Mouse (Mus musculus): ENCODE data around the gene Gm5737.

DNA sequence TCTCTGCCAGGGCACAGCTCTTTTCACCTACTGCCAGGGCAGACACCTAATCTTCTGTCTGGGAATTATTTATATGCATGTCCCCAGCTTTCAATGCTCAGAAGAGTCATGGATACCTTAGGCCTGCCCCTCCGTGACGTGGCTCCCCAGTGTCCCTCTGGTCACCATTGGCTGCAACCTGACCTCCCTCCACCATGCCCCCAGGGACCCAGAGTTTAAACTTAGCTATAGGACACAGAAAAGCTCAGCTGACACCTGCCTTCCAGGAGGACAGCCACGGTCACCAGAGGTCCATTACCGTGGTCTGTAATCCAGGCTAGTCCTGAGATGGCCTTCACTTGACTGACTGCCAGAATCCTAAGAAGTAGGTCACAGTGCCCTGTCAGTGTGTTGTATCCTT is 7.2 kb downstream of the Gm5737 start:
- TF ChIP-seq CTCF (IDR thresholded peaks at IDR 0.05; ENCODE audit: insufficient read depth, low read length) (no peak), POLR2A (IDR thresholded peaks at IDR 0.05; ENCODE audit: borderline replicate concordance, extremely low read depth, low read depth, low read length) (no peak)

Measured in lung, adult 2 months (tissue).